Mouse (Mus musculus) liver, embryonic 14.5 days (tissue): ENCODE measurements at regions not wholly inside any gene's neighbourhood (a gene's known extent, or its start where the extent isn't known, plus 50 kb on each side); places are given as distances from the start of the nearest gene placed in this dataset.

Source experiments
- ATAC-seq: fragments of 200-750 bp; cut with Nextera tagmentation; 2 replicates; pipeline ENCODE4 v1.8.0; 2017; ENCODE audit warnings: moderate number of reproducible peaks, mild to moderate bottlenecking, moderate library complexity; ENCODE audit not compliant: insufficient read depth
- DNase-seq, 3 experiments: peaks; one replicate each; pipeline ENCODE4 v3.0.0-alpha.2; 2012 to 2013; ENCODE audit warnings: low read depth in 3 of 3, low spot score in 3 of 3
- H3K27ac ChIP-seq: fragments of 300-500 bp; sonication (generic); 2 replicates; pipeline ENCODE4 v1.5.1; 2014; ENCODE audit warnings: moderate library complexity, mild to moderate bottlenecking, control low read depth, inconsistent platforms
- H3K27me3 ChIP-seq: fragments of 300-500 bp; sonication (generic); 2 replicates; pipeline ENCODE4 v1.6.1; 2014; ENCODE audit warnings: mild to moderate bottlenecking, low read length, moderate library complexity; ENCODE audit not compliant: control insufficient read depth, insufficient read depth
- H3K36me3 ChIP-seq: fragments of 300-500 bp; sonication (generic); replicated peaks from 2 replicates; pipeline ENCODE4 v1.6.1; 2014; ENCODE audit warnings: low read depth; ENCODE audit not compliant: control insufficient read depth, insufficient read depth
- H3K4me1 ChIP-seq, 2 experiments: fragments of 200-500 bp in 1 of 2; fragments of 300-500 bp in 1 of 2; sonication (generic) in 1 of 2; replicated peaks; 2 replicates each; pipeline ENCODE4 v1.6.1; 2012 to 2014; ENCODE audit warnings: antibody characterized with exemption in 1 of 2, inconsistent platforms in 1 of 2, low read length in 1 of 2; ENCODE audit not compliant: control insufficient read depth in 2 of 2, insufficient read depth in 2 of 2
- H3K4me2 ChIP-seq: fragments of 300-500 bp; sonication (generic); 2 replicates; pipeline ENCODE4 v1.6.1; 2014; ENCODE audit warnings: low read depth, mild to moderate bottlenecking, control low read depth, moderate library complexity
- H3K4me3 ChIP-seq, 2 experiments: fragments of 200-500 bp in 1 of 2; fragments of 300-500 bp in 1 of 2; sonication (generic) in 1 of 2; 2 replicates each; pipeline ENCODE4 v1.5.1; 2012 to 2014; ENCODE audit warnings: low read depth in 2 of 2, low read length in 2 of 2, mild to moderate bottlenecking in 2 of 2, control low read depth in 1 of 2, inconsistent platforms in 1 of 2, moderate library complexity in 1 of 2; ENCODE audit not compliant: insufficient read depth in 1 of 2
- H3K9ac ChIP-seq: fragments of 300-500 bp; sonication (generic); replicated peaks from 2 replicates; pipeline ENCODE4 v1.6.1; 2014; ENCODE audit warnings: mild to moderate bottlenecking, control low read depth, moderate library complexity
- H3K9me3 ChIP-seq: fragments of 300-500 bp; sonication (generic); 2 replicates; pipeline ENCODE4 v1.6.1; 2016; ENCODE audit warnings: low read length, mixed read lengths; ENCODE audit not compliant: control insufficient read depth
- CTCF ChIP-seq: IDR thresholded peaks from 2 replicates; pipeline ENCODE4 v1.5.1; 2016; ENCODE audit warnings: antibody characterized with exemption, low read depth, control low read depth
- EP300 ChIP-seq: IDR thresholded peaks from 2 replicates; pipeline ENCODE4 v1.6.1; 2016; ENCODE audit warnings: antibody characterized with exemption, low read depth
- WGBS: fragments of 180-500 bp; shearing (Covaris S2); extraction: QIAGEN DNeasy Blood & Tissue Kit; methylation state at CpG from one replicate; pipeline ENCODE4 v1.1.7; 2014; ENCODE audit not compliant: insufficient replicate concordance; 5-methylcytosine and 5-hydroxymethylcytosine counted together

GRCm38 (mm10) chr7:74688116-74688702 lies 133.6 kb upstream of the Slco3a1 start:
- Histone ChIP-seq H3K4me2 (no peak overlapping the region), H3K27ac (no peak overlapping the region), H3K27me3 (no peaks in the 10 kb centered on the region), H3K4me1 (no peaks in the 10 kb centered on the region), H3K36me3 (no peaks in the 10 kb centered on the region), H3K9ac (no peak overlapping the region), H3K4me3 (no peak overlapping the region), H3K9me3 (no peaks in the 10 kb centered on the region)
- DNase-seq = no peak
- TF ChIP-seq EP300 = no peak
- TF ChIP-seq CTCF = no peak
- WGBS = 68% methylated on average over 7 of the region's 7 CpGs
- no peak for ATAC-seq

- Histone ChIP-seq H3K9me3 (no peaks in the 10 kb centered on the region), H3K27me3 (no peaks in the 10 kb centered on the region), H3K4me2 (no peak overlapping the region), H3K4me3 (no peak overlapping the region), H3K9ac (no peak overlapping the region), H3K4me1 (no peaks in the 10 kb centered on the region), H3K36me3 (no peaks in the 10 kb centered on the region), H3K27ac (no peak overlapping the region)
- TF ChIP-seq CTCF (no peak), EP300 (no peak)
- no peak for DNase-seq
- WGBS = 62% methylated on average over 13 of the region's 13 CpGs
- ATAC-seq = no peak
These were observed 132.9 kb upstream of the Slco3a1 start for GRCm38 (mm10) chr7:74687303-74688115.

- WGBS = 54% methylated on average over 2 of the region's 2 CpGs
These were observed 129.4 kb upstream of the Slco3a1 start for GRCm38 (mm10) chr7:74683979-74684378.

GRCm38 (mm10) chr7:74673626-74674295 lies 119.2 kb upstream of the Slco3a1 start:
- no peaks in the 10 kb centered on the region for H3K4me1 ChIP-seq
- H3K27ac ChIP-seq = no peak overlapping the region
- no peak for DNase-seq
- H3K9me3 ChIP-seq = no peaks in the 10 kb centered on the region
- H3K36me3 ChIP-seq = no peaks in the 10 kb centered on the region
- no peak overlapping the region for H3K4me2 ChIP-seq
- 49% methylated on average over 4 of the region's 4 CpGs for WGBS
- no peak overlapping the region for H3K4me3 ChIP-seq
- TF ChIP-seq CTCF (no peak), EP300 (no peak)
- H3K27me3 ChIP-seq = no peaks in the 10 kb centered on the region
- ATAC-seq = no peak
- H3K9ac ChIP-seq = no peak overlapping the region

More at GRCm38 (mm10) chr7:74683979-74684378, 129.4 kb upstream of the Slco3a1 start:
- Histone ChIP-seq H3K4me3 (no peak overlapping the region), H3K4me1 (no peaks in the 10 kb centered on the region), H3K4me2 (no peak overlapping the region), H3K9me3 (no peaks in the 10 kb centered on the region), H3K27me3 (no peaks in the 10 kb centered on the region), H3K36me3 (no peaks in the 10 kb centered on the region), H3K27ac (no peak overlapping the region), H3K9ac (no peak overlapping the region)
- TF ChIP-seq EP300 (no peak), CTCF (no peak)
- ATAC-seq = no peak
- DNase-seq = peak in 2 of 3 experiments; percentile 3 to 4

- DNase-seq (no peak), ATAC-seq (no peak)
- Histone ChIP-seq H3K4me1 (no peaks in the 10 kb centered on the region), H3K9ac (no peak overlapping the region), H3K9me3 (no peaks in the 10 kb centered on the region), H3K4me2 (no peak overlapping the region), H3K27ac (no peak overlapping the region), H3K4me3 (no peak overlapping the region), H3K27me3 (no peaks in the 10 kb centered on the region), H3K36me3 (no peaks in the 10 kb centered on the region)
- TF ChIP-seq CTCF (no peak), EP300 (no peak)
These were observed 114.5 kb upstream of the Slco3a1 start for GRCm38 (mm10) chr7:74669110-74669509.
